Mouse (Mus musculus) intestine, postnatal 0 days (tissue): ENCODE measurements around the gene Shroom1. TPM values are rescaled to one million over a fixed set of nuclear protein-coding genes. Genes with fewer than 3 reads are reported as not detected.

ENCODE experiments used
- ATAC-seq: fragments of 200-750 bp; cut with Nextera tagmentation; 2 replicates; pipeline ENCODE4 v1.8.0; 2017; ENCODE audit warnings: mild to moderate bottlenecking, moderate TSS enrichment, moderate library complexity
- H3K27ac ChIP-seq: fragments of 300-500 bp; sonication (generic); 2 replicates; pipeline ENCODE4 v1.5.1; 2014; ENCODE audit warnings: mild to moderate bottlenecking, low read depth, low read length, moderate library complexity
- H3K27me3 ChIP-seq: fragments of 300-500 bp; sonication (generic); replicated peaks from 2 replicates; pipeline ENCODE4 v1.6.1; 2014; ENCODE audit warnings: low read length, mixed read lengths; ENCODE audit not compliant: control insufficient read depth, insufficient read depth
- H3K36me3 ChIP-seq: fragments of 300-500 bp; sonication (generic); 2 replicates; pipeline ENCODE4 v1.6.1; 2014; ENCODE audit warnings: mild to moderate bottlenecking, moderate library complexity; ENCODE audit not compliant: control insufficient read depth, insufficient read depth
- H3K4me1 ChIP-seq: fragments of 300-500 bp; sonication (generic); replicated peaks from 2 replicates; pipeline ENCODE4 v1.6.1; 2014; ENCODE audit warnings: antibody characterized with exemption, low read length, mixed read lengths; ENCODE audit not compliant: control insufficient read depth, insufficient read depth
- H3K4me2 ChIP-seq: fragments of 300-500 bp; sonication (generic); replicated peaks from 2 replicates; pipeline ENCODE4 v1.6.1; 2014; ENCODE audit warnings: low read depth, mild to moderate bottlenecking, moderate library complexity
- H3K4me3 ChIP-seq: fragments of 300-500 bp; sonication (generic); 2 replicates; pipeline ENCODE4 v1.5.1; 2014; ENCODE audit warnings: low read depth, low read length
- H3K9ac ChIP-seq: fragments of 300-500 bp; sonication (generic); 2 replicates; pipeline ENCODE4 v1.6.1; 2014; ENCODE audit warnings: mild to moderate bottlenecking, low read depth, low read length
- H3K9me3 ChIP-seq: fragments of 300-500 bp; sonication (generic); 2 replicates; pipeline ENCODE4 v1.6.1; 2016; ENCODE audit warnings: mixed run types; ENCODE audit not compliant: control insufficient read depth
- CTCF ChIP-seq: sonication (generic); IDR thresholded peaks from 2 replicates; pipeline ENCODE4 v1.5.1; 2016; ENCODE audit warnings: low read depth, mild to moderate bottlenecking, control low read depth, antibody characterized with exemption, moderate library complexity
- WGBS: fragments of 180-500 bp; shearing (Covaris S2); extraction: QIAGEN DNeasy Blood & Tissue Kit; methylation state at CpG from one replicate; pipeline ENCODE4 v1.1.7; 2014; 5-methylcytosine and 5-hydroxymethylcytosine counted together
- polyA plus RNA-seq: library from polyadenylated mRNA; unstranded; fragments of >200 nt; fragmentation: Nextera tagmentation; extraction: Ambion mirVana; gene quantifications from 2 replicates; pipeline ENCODE4 v1.2.1, GENCODE M21; 2015

Gene Shroom1
- polyA plus RNA-seq, 1 experiment from 2014 or later: 3.7 TPM

GRCm38 (mm10) chr11:53460192-53460591 is 3.2 kb downstream of the Shroom1 start:
- no peak for TF ChIP-seq CTCF
- 84% methylated on average over 3 of the region's 3 CpGs for WGBS
- Histone ChIP-seq H3K4me1 (no peaks in the 10 kb centered on the region), H3K9ac (no peak overlapping the region), H3K27me3 (peaks cover 29% of the 10 kb centered on the region), H3K27ac (no peak overlapping the region), H3K4me3 (no peak overlapping the region), H3K36me3 (no peaks in the 10 kb centered on the region), H3K4me2 (no peak overlapping the region), H3K9me3 (no peaks in the 10 kb centered on the region)
- ATAC-seq: no peak

GRCm38 (mm10) chr11:53461727-53462126 is 4.7 kb downstream of the Shroom1 start:
- no peaks in the 10 kb centered on the region for H3K36me3 ChIP-seq
- no peak overlapping the region for H3K4me3 ChIP-seq
- H3K27me3 ChIP-seq: peaks cover 39% of the 10 kb centered on the region
- no peaks in the 10 kb centered on the region for H3K9me3 ChIP-seq
- TF ChIP-seq CTCF: no peak
- H3K4me1 ChIP-seq: no peaks in the 10 kb centered on the region
- no peak overlapping the region for H3K4me2 ChIP-seq
- WGBS: 40% methylated on average over 5 of the region's 5 CpGs
- H3K27ac ChIP-seq: no peak overlapping the region
- no peak for ATAC-seq
- H3K9ac ChIP-seq: no peak overlapping the region

- Histone ChIP-seq H3K4me2 (peak overlapping the region; percentile 69), H3K27me3 (peaks cover 47% of the 10 kb centered on the region), H3K36me3 (no peaks in the 10 kb centered on the region), H3K4me1 (no peaks in the 10 kb centered on the region), H3K27ac (no peak overlapping the region), H3K9me3 (no peaks in the 10 kb centered on the region), H3K9ac (0 out of 2 replicates have a peak overlapping the region, but pooled peaks have one; percentile 13), H3K4me3 (peak overlapping the region; percentile 33)
- no peak for ATAC-seq
- 8% methylated on average over 55 of the region's 55 CpGs for WGBS
- no peak for TF ChIP-seq CTCF
Measured at GRCm38 (mm10) chr11:53463551-53464424, 6.8 kb downstream of the Shroom1 start.

GRCm38 (mm10) chr11:53466231-53466971 is 9.4 kb downstream of the Shroom1 start:
- Histone ChIP-seq H3K27ac (no peak overlapping the region), H3K9me3 (no peaks in the 10 kb centered on the region), H3K4me3 (peak overlapping the region; percentile 20; the same call in 1 of the 2 replicates), H3K9ac (no peak overlapping the region), H3K4me2 (peak overlapping the region; percentile 63), H3K27me3 (peaks cover 69% of the 10 kb centered on the region), H3K4me1 (no peaks in the 10 kb centered on the region), H3K36me3 (no peaks in the 10 kb centered on the region)
- 11% methylated on average over 39 of the region's 40 CpGs for WGBS
- ATAC-seq: peak; percentile 61
- peak; percentile 88 for TF ChIP-seq CTCF

DNA sequence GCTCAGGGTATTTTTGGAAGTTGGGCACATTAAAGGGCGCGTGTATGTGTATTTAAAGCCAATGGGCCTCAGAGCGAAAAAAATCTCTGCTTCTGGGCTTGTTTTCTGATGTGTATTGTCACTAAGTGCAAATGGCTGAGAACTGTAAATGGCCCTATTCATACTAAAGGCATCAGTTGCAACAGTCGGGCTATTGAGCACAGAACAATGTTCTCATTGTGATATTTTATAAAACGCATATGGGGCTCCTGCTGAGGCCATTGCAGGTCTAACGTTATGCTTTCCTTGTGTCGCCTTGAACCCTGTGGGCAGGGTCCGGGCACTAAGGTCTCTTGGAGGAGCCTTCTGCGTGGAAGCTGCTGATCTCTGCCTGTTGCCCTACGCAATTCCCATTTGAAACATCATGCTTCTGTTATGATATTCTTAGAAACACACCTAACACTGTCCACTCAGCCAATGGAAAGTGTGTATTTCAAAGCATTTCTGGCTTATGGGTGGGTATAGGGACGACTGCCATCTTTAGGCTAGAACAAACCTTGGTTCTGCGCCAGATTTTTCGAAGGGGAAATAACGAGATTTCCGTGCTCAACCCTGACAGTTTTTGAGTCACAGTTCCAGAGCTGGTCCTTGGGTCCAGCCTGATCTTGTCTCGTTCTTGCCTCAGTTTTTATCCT is 12.4 kb downstream of the Shroom1 start:
- Histone ChIP-seq H3K4me3 (no peak overlapping the region), H3K9ac (no peak overlapping the region), H3K36me3 (no peaks in the 10 kb centered on the region), H3K9me3 (no peaks in the 10 kb centered on the region), H3K27me3 (peaks cover 51% of the 10 kb centered on the region), H3K27ac (no peak overlapping the region), H3K4me1 (no peaks in the 10 kb centered on the region), H3K4me2 (peak overlapping the region; percentile 53)
- WGBS: 44% methylated on average over 16 of the region's 16 CpGs
- no peak for ATAC-seq
- TF ChIP-seq CTCF: no peak
